Mouse (Mus musculus) induced T-regulatory cell, adult 2 months (primary cell): Measurements from ENCODE around the gene Spdl1.

Experiments
- DNase-seq: peaks from one replicate; pipeline ENCODE4 v3.0.0-alpha.2; 2012; ENCODE audit warnings: low read depth

The Spdl1 gene

GRCm38 (mm10) chr11:34833318-34834086 lies at the start of gene Spdl1:
Gene Spdl1, minus strand, starts transcription at chr11:34833641.
- DNase-seq, result peak; percentile 99

GRCm38 (mm10) chr11:34881528-34881927 lies 48.1 kb upstream of the Spdl1 start:
- DNase-seq, result peak; percentile 3

- no peak for DNase-seq
These were observed 46.2 kb upstream of the Spdl1 start for GRCm38 (mm10) chr11:34879678-34880077.

- no peak for DNase-seq
These were observed 40.4 kb upstream of the Spdl1 start for GRCm38 (mm10) chr11:34873861-34874260.

GRCm38 (mm10) chr11:34872432-34872831 lies 39.0 kb upstream of the Spdl1 start:
- no peak for DNase-seq

GRCm38 (mm10) chr11:34871991-34872390 lies 38.5 kb upstream of the Spdl1 start:
- no peak for DNase-seq

- DNase-seq, result no peak
These were observed 38.0 kb upstream of the Spdl1 start for GRCm38 (mm10) chr11:34871456-34871855.

GRCm38 (mm10) chr11:34868626-34869025 lies 35.2 kb upstream of the Spdl1 start:
- DNase-seq, result peak; percentile 2

- no peak for DNase-seq
These were observed 32.4 kb upstream of the Spdl1 start for GRCm38 (mm10) chr11:34865741-34866270.

- DNase-seq, result no peak
These were observed 31.7 kb upstream of the Spdl1 start for GRCm38 (mm10) chr11:34865181-34865580.

- no peak for DNase-seq
These were observed 23.2 kb upstream of the Spdl1 start for GRCm38 (mm10) chr11:34856652-34857051.

- DNase-seq, result no peak
These were observed 12.8 kb upstream of the Spdl1 start for GRCm38 (mm10) chr11:34846268-34846652.

- no peak for DNase-seq
These were observed 12.3 kb upstream of the Spdl1 start for GRCm38 (mm10) chr11:34845567-34846267.

- DNase-seq, result peak; percentile 72
These were observed 10.1 kb upstream of the Spdl1 start for GRCm38 (mm10) chr11:34843517-34843916.

- DNase-seq, result no peak
These were observed 6.8 kb upstream of the Spdl1 start for GRCm38 (mm10) chr11:34840283-34840682.

- no peak for DNase-seq
These were observed 5.6 kb upstream of the Spdl1 start for GRCm38 (mm10) chr11:34839051-34839450.

- DNase-seq, result peak; percentile 42
These were observed 2.8 kb upstream of the Spdl1 start for GRCm38 (mm10) chr11:34836272-34836671.

GRCm38 (mm10) chr11:34832678-34833077 lies 763 bp downstream of the Spdl1 start:
- DNase-seq, result no peak

GRCm38 (mm10) chr11:34827803-34828202 lies 5.6 kb downstream of the Spdl1 start:
- peak; percentile 28 for DNase-seq

- DNase-seq, result no peak
These were observed 6.5 kb downstream of the Spdl1 start for GRCm38 (mm10) chr11:34826940-34827339.

GRCm38 (mm10) chr11:34824791-34825190 lies 8.7 kb downstream of the Spdl1 start:
- no peak for DNase-seq

GRCm38 (mm10) chr11:34814767-34815166 lies 18.7 kb downstream of the Spdl1 start:
- peak; percentile 83 for DNase-seq

GRCm38 (mm10) chr11:34814319-34814718 lies 19.1 kb downstream of the Spdl1 start:
- peak; percentile 25 for DNase-seq
